Mouse (Mus musculus) neural tube, embryonic 11.5 days (tissue): Measurements from ENCODE around the gene Foxk1. TPM values are rescaled to one million over a fixed set of nuclear protein-coding genes. Genes with fewer than 3 reads are reported as not detected.

Experiments
- ATAC-seq: fragments of 200-750 bp; cut with Nextera tagmentation; 2 replicates; pipeline ENCODE4 v1.8.0; 2017; ENCODE audit warnings: moderate number of reproducible peaks, mild to moderate bottlenecking, moderate TSS enrichment, moderate library complexity; ENCODE audit not compliant: insufficient read depth, low FRiP score, low TSS enrichment
- DNase-seq: peaks from one replicate; pipeline ENCODE4 v3.0.0-alpha.2; 2015; ENCODE audit warnings: low spot score
- H3K27ac ChIP-seq: fragments of 300-500 bp; sonication (generic); 2 replicates; pipeline ENCODE4 v1.5.1; 2014; ENCODE audit warnings: low read depth, mild to moderate bottlenecking, low read length
- H3K27me3 ChIP-seq: fragments of 300-500 bp; sonication (generic); 2 replicates; pipeline ENCODE4 v1.6.1; 2014; ENCODE audit warnings: mild to moderate bottlenecking, low read length, mixed read lengths; ENCODE audit not compliant: control insufficient read depth, insufficient read depth
- H3K36me3 ChIP-seq: fragments of 300-500 bp; sonication (generic); 2 replicates; pipeline ENCODE4 v1.6.1; 2014; ENCODE audit warnings: mild to moderate bottlenecking, low read length, moderate library complexity, mixed read lengths; ENCODE audit not compliant: control insufficient read depth, insufficient read depth
- H3K4me1 ChIP-seq: fragments of 300-500 bp; sonication (generic); 2 replicates; pipeline ENCODE4 v1.6.1; 2014; ENCODE audit warnings: low read length, mixed read lengths; ENCODE audit not compliant: control insufficient read depth, insufficient read depth
- H3K4me2 ChIP-seq: fragments of 300-500 bp; sonication (generic); 2 replicates; pipeline ENCODE4 v1.6.1; 2014; ENCODE audit warnings: low read depth, mild to moderate bottlenecking, moderate library complexity
- H3K4me3 ChIP-seq: fragments of 300-500 bp; sonication (generic); 2 replicates; pipeline ENCODE4 v1.5.1; 2014; ENCODE audit warnings: low read depth, low read length
- H3K9ac ChIP-seq: fragments of 300-500 bp; sonication (generic); 2 replicates; pipeline ENCODE4 v1.6.1; 2014; ENCODE audit warnings: mild to moderate bottlenecking, low read length
- H3K9me3 ChIP-seq: fragments of 300-500 bp; sonication (generic); 2 replicates; pipeline ENCODE4 v1.6.1; 2016; ENCODE audit warnings: low read length; ENCODE audit not compliant: control insufficient read depth
- WGBS: fragments of 180-500 bp; shearing (Covaris S2); extraction: QIAGEN DNeasy Blood & Tissue Kit; methylation state at CpG from one replicate; pipeline ENCODE4 v1.1.7; 2014; 5-methylcytosine and 5-hydroxymethylcytosine counted together
- polyA plus RNA-seq: library from polyadenylated mRNA; unstranded; fragments of >200 nt; fragmentation: Nextera tagmentation; extraction: Ambion mirVana; gene quantifications from 2 replicates; pipeline ENCODE4 v1.2.1, GENCODE M21; 2014

The Foxk1 gene
- polyA plus RNA-seq, 1 experiment from 2014 or later, result 3.9 TPM

DNA sequence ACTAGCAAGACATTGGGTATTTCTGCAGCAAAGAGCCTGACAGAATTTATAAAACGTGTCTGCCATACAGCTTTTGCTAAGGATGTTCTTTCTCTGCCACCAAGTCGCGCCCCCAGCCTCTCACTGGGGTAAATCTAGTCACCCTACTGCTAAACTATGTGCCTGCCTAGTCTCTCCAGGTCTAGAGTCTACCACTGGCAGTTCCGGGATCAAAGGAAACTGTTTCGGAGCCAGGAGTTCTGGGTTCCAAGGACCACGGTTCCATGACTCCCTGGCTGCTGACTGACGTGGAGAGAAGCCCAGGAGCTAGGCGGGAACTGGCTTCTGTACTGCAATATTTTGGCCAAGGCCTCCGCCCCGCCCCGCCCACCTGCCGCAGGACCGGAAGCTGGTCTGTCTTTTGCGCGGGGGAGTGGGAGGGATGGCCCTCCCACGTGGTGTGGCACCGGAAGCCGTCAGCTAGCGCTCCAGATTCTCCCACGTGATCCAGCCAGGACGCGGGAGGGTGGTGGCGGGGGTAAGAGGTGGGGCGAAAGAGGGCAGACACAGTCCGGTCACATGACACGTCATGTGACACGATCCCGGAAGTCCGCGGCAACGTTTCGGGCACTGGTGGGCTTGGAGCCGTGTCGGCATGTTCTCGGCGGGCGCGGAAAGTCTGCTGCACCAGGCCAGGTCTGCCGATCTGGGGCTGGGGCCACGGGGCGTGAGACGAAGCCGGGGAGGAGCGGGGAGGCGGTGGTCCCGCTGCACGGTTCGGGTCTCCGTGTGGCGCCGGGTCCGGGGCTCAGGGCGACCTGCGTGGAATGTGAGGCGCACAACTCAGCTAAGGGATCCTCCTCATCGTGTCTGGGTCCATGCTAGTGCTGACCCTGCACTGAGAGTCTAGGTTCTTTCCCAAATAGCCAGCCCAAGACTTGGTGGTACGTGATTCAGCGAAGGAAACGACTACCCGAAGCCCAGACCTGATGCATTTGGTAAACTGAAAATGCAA is 62.5 kb downstream of the Foxk1 start, which contains the start of gene Ap5z1:
Ap5z1 (plus strand) TSS at position 484 of the 994 bp plus-strand sequence.
- peaks cover 8% of the 10 kb centered on the region for H3K4me1 ChIP-seq
- no peaks in the 10 kb centered on the region for H3K27me3 ChIP-seq
- no peaks in the 10 kb centered on the region for H3K9me3 ChIP-seq
- WGBS, result 2% methylated on average over 60 of the region's 60 CpGs
- peak within 1 kb of the TSS; percentile 57 for H3K4me2 ChIP-seq
- DNase-seq (peak; percentile 96), ATAC-seq (peak; percentile 89)
- peak within 1 kb of the TSS; percentile 54 for H3K9ac ChIP-seq
- peak within 1 kb of the TSS; percentile 64 for H3K4me3 ChIP-seq
- peaks cover 4% of the 10 kb centered on the region; the same call in 1 of the 2 replicates for H3K36me3 ChIP-seq
- peak within 1 kb of the TSS; percentile 42; the same call in 1 of the 2 replicates for H3K27ac ChIP-seq

DNA sequence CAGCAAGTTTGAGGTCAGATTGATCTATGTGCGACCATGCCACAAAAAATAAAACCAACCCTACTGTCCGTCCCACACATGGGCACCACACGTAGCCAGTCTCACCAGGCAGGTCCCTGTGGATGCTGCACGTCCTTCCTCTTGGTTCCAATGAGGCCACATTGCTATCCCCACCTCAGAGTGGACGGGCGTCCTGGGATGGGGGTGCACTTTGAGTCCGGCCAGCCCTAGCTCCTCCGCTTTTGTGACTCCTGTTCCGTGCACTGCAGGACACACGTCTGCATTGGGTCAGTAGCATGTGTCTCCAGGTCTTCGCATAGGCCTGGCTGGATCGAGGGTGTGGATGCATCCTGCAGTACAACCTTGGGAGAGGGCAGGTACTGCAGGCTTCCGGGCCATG is 67.1 kb downstream of the Foxk1 start:
- H3K4me1 ChIP-seq, result peaks cover 6% of the 10 kb centered on the region
- H3K4me2 ChIP-seq, result no peak overlapping the region
- H3K27me3 ChIP-seq, result no peaks in the 10 kb centered on the region
- H3K36me3 ChIP-seq, result peaks cover 8% of the 10 kb centered on the region
- H3K9me3 ChIP-seq, result no peaks in the 10 kb centered on the region
- H3K4me3 ChIP-seq, result no peak overlapping the region
- H3K9ac ChIP-seq, result no peak overlapping the region
- DNase-seq, result no peak
- H3K27ac ChIP-seq, result no peak overlapping the region
- WGBS, result 91% methylated on average over 13 of the region's 13 CpGs
- no peak for ATAC-seq

DNA sequence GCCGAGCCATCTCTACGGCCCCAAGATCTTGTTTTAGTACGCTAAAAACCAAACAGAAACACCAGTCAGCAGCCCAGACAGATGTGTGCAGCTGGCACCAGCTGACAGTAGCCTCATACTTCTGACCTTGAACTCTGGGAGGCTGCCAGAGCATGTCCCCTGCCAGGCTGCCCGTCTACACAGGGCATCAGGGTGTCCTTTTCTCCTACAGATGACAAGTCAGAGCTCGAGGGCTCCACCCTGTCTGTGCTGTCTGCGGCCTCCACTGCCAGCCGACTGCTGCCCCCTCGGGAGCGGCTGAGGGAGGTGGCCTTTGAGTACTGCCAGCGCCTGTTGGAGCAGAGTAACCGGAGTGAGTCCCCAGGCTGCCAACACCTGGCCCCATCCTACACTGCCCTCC is 68.5 kb downstream of the Foxk1 start:
- no peak overlapping the region for H3K4me3 ChIP-seq
- peaks cover 8% of the 10 kb centered on the region for H3K36me3 ChIP-seq
- H3K4me1 ChIP-seq, result peaks cover 2% of the 10 kb centered on the region
- WGBS, result 90% methylated on average over 11 of the region's 11 CpGs
- no peaks in the 10 kb centered on the region for H3K9me3 ChIP-seq
- no peak for ATAC-seq
- DNase-seq, result no peak
- H3K9ac ChIP-seq, result no peak overlapping the region
- no peak overlapping the region for H3K4me2 ChIP-seq
- H3K27me3 ChIP-seq, result no peaks in the 10 kb centered on the region
- no peak overlapping the region for H3K27ac ChIP-seq

GRCm38 (mm10) chr5:142473696-142474095 is 72.4 kb downstream of the Foxk1 start:
- H3K4me2 ChIP-seq, result no peak overlapping the region
- DNase-seq, result peak; percentile 41
- no peak for ATAC-seq
- H3K4me1 ChIP-seq, result no peaks in the 10 kb centered on the region
- no peak overlapping the region for H3K27ac ChIP-seq
- 52% methylated on average over 10 of the region's 10 CpGs for WGBS
- no peak overlapping the region for H3K4me3 ChIP-seq
- H3K36me3 ChIP-seq, result peaks cover 6% of the 10 kb centered on the region
- H3K9ac ChIP-seq, result no peak overlapping the region
- H3K27me3 ChIP-seq, result no peaks in the 10 kb centered on the region
- no peaks in the 10 kb centered on the region for H3K9me3 ChIP-seq

DNA sequence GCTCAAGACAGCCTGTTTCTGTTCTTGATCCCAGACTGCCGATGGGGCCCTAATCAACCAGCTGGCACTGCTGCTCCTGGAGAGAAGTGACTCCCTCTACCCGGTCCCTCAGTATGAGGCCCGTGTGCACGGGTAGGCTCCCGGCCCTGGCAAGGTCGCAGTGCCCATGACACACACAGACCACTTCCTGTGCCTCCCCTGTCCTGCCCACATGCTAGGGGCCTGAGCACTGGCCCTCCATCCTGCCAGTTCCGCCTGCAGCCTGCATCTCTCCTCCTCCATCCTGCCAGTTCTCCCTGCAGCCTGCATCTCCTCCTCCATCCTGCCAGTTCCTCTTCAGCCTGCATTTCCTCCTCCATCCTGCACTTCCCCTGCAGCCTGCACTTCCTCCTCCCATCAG is 74.4 kb downstream of the Foxk1 start:
- H3K27ac ChIP-seq, result no peak overlapping the region
- no peak overlapping the region for H3K4me3 ChIP-seq
- no peaks in the 10 kb centered on the region for H3K9me3 ChIP-seq
- WGBS, result 88% methylated on average over 6 of the region's 7 CpGs
- ATAC-seq (no peak), DNase-seq (no peak)
- H3K27me3 ChIP-seq, result no peaks in the 10 kb centered on the region
- no peak overlapping the region for H3K9ac ChIP-seq
- no peaks in the 10 kb centered on the region for H3K4me1 ChIP-seq
- H3K36me3 ChIP-seq, result no peaks in the 10 kb centered on the region
- no peak overlapping the region for H3K4me2 ChIP-seq

DNA sequence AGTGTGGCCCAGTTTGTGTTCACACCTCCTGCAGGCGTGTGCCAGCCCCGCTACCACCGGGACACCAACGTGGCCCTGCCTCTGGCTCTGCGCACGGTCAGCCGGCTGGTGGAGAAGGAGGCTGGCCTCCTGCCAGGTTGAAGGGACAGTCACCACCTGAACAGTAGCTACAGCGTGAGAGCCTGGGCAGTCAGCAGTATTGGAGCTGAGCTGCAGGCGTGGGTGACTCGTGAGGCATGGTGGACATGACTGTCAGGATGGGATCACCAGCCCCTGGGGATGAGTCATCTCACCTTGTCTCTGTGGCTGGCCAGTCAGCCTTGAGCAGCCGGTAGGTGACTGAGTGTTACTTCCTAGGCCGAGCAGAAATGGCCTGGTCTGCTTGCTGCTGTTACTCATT is 76.0 kb downstream of the Foxk1 start:
- no peaks in the 10 kb centered on the region for H3K9me3 ChIP-seq
- 93% methylated on average over 12 of the region's 12 CpGs for WGBS
- no peaks in the 10 kb centered on the region for H3K27me3 ChIP-seq
- H3K4me2 ChIP-seq, result no peak overlapping the region
- no peaks in the 10 kb centered on the region for H3K4me1 ChIP-seq
- no peak overlapping the region for H3K9ac ChIP-seq
- DNase-seq, result no peak
- no peak overlapping the region for H3K4me3 ChIP-seq
- H3K27ac ChIP-seq, result no peak overlapping the region
- no peaks in the 10 kb centered on the region for H3K36me3 ChIP-seq
- no peak for ATAC-seq

DNA sequence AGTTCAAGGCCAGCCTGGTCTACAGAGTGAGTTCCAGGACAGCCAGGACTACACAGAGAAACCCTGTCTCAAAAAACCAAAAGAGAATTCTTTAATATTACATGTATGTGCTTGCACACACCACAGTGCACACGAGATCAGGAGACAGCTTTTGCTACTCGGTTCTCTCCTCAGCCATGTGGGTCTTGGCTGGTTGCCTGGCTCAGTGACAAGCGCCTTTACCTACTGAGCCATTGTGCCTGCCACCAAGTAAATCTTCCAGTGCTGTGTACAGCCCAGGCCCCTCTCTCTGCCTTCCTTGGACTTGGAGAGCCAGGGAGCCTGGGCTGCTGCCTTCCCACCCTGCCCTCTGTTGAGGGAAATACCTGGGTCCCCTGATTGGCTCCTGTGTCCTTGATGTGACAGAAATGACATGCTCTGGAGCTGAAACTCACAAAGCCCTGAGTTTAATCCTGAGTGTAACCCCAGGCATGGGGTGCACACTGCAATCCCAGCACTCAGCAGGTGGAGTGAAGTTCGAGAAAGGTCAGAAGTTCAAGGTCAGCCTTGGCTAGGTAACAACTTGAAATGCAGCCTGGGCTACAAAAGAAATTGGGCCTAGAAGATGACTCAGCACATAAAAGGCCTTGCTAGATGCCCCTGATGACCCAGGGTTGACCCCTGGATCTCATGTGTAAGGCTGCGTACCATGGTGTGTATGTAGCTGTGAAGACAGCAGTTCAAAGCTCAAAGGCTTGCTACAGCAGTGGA is 76.7 kb downstream of the Foxk1 start:
- no peak for ATAC-seq
- DNase-seq, result no peak
- H3K4me2 ChIP-seq, result no peak overlapping the region
- H3K4me1 ChIP-seq, result no peaks in the 10 kb centered on the region
- no peak overlapping the region for H3K9ac ChIP-seq
- H3K9me3 ChIP-seq, result no peaks in the 10 kb centered on the region
- 94% methylated on average over 5 of the region's 5 CpGs for WGBS
- H3K36me3 ChIP-seq, result no peaks in the 10 kb centered on the region
- no peaks in the 10 kb centered on the region for H3K27me3 ChIP-seq
- H3K4me3 ChIP-seq, result no peak overlapping the region
- H3K27ac ChIP-seq, result no peak overlapping the region

GRCm38 (mm10) chr5:142478829-142479435 is 77.6 kb downstream of the Foxk1 start:
- no peaks in the 10 kb centered on the region for H3K36me3 ChIP-seq

More at GRCm38 (mm10) chr5:142478829-142479435, 77.6 kb downstream of the Foxk1 start:
- no peaks in the 10 kb centered on the region for H3K4me1 ChIP-seq
- DNase-seq (peak; percentile 87), ATAC-seq (peak; percentile 67; the same call in 1 of the 2 replicates)
- no peak overlapping the region for H3K9ac ChIP-seq
- H3K4me3 ChIP-seq, result no peak overlapping the region
- H3K27me3 ChIP-seq, result no peaks in the 10 kb centered on the region
- H3K4me2 ChIP-seq, result no peak overlapping the region
- H3K27ac ChIP-seq, result no peak overlapping the region
- H3K9me3 ChIP-seq, result no peaks in the 10 kb centered on the region
- WGBS, result 34% methylated on average over 17 of the region's 17 CpGs
